Mouse (Mus musculus) urinary bladder, adult 2 months (tissue): Measurements from ENCODE around the gene Mitd1. TPM values are rescaled to one million over a fixed set of nuclear protein-coding genes. Genes with fewer than 3 reads are reported as not detected.

Source experiments
- DNase-seq: peaks from one replicate; pipeline ENCODE4 v3.0.0; 2022; ENCODE audit warnings: low spot score
- polyA plus RNA-seq: library from polyadenylated mRNA; depleted of rRNA; stranded (reverse); fragments of >200 nt; gene quantifications from 2 replicates; pipeline ENCODE4 v1.2.3, GENCODE M21; 2012; rRNA removed

Gene Mitd1
- polyA plus RNA-seq, 1 experiment = 28.6 TPM

- DNase-seq = no peak
Observed at GRCm38 (mm10) chr1:37867684-37868322, 22.4 kb downstream of the Mitd1 start.

- no peak for DNase-seq
Observed at GRCm38 (mm10) chr1:37867056-37867455, 23.2 kb downstream of the Mitd1 start.

DNA sequence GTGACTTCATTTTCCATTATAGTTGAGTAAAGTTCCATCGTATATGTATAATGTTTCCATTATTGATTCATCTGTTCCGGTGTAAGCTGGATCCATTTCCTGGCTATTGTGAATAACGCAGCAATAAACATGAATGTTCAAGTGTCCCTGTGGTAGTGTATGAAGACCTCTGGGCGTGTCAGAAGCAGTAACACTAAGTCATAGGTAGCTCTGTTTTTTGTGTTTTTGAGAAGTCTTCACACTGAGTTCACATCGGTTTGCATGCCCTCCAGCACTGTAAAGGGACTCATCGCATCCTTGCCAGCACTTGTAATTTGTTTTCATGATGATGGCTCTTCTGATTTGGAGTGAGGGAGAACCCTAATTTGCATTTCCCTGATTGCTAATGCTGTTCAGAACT, 23.9 kb downstream of the Mitd1 start, which contains the start of gene Tsga10:
Tsga10 (minus strand) TSS at position 144 of the 400 bp plus-strand sequence.
- DNase-seq = no peak

- no peak for DNase-seq
Observed at GRCm38 (mm10) chr1:37865401-37866215, 24.6 kb downstream of the Mitd1 start.

- peak; percentile 96 for DNase-seq
Observed at GRCm38 (mm10) chr1:37864511-37865400, 25.5 kb downstream of the Mitd1 start.

- no peak for DNase-seq
Observed at GRCm38 (mm10) chr1:37850696-37851095, 39.5 kb downstream of the Mitd1 start.

DNA sequence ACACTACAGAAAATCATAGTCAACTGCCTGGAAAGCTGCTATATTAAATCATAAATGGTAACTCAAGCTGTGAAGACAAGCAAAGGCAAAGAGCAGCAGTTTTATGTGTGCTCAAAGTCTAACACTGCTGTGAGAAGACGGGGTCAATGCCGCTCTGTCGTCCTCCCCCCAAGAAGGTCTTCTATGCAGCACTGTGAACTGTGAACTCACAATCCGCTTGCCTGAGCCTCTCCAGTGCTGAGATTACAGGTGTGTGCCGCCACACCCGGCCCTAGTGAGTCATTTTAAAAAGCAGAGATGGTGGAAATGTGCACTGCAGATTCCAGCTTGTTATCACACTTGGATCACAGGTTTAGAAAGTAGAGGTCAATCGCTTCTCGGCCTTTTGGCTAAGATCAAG, 43.3 kb downstream of the Mitd1 start:
- no peak for DNase-seq

DNA sequence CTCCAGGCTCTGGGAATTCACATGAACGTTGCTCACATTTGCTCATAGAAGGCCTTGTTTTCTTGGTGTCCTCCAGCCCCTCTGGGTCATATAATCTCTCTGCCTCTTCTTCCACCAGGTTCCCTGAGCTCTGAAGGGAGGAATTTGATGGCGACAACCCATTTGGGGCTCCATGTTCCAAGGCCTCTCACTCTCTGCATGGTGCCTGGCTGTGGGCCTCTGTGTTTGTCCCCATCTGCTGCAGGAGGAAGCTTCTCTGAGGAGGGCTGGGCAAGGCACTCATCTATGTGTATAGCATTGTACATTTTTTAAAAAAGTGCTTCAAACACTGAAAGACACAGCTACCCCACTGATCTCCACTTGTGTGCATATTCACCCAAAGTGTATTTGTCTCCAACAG, 58.5 kb downstream of the Mitd1 start:
- DNase-seq = no peak

Other genes starting within 250 kb of the Mitd1 start
- gene 2010300C02Rik, start 170.3 kb downstream of the Mitd1 start, polyA plus RNA-seq = 3.7 and 4.0 TPM in 2 replicates
- 4.6 TPM in 2 replicates for gene Tsga10, start 24.0 kb downstream of the Mitd1 start, polyA plus RNA-seq
- gene Lipt1, start 18.7 kb downstream of the Mitd1 start, polyA plus RNA-seq = 6.5 and 6.6 TPM in 2 replicates
- gene Mrpl30, start 66 bp upstream of the Mitd1 start, polyA plus RNA-seq = 125 and 139 TPM in 2 replicates
- gene Lyg2, start 26.1 kb upstream of the Mitd1 start, polyA plus RNA-seq = not detected in 2 replicates
- gene Lyg1, start 67.3 kb upstream of the Mitd1 start, polyA plus RNA-seq = not detected in 2 replicates
- 54.7 and 55.7 TPM in 2 replicates for gene Txndc9, start 107.5 kb upstream of the Mitd1 start, polyA plus RNA-seq
- gene Eif5b, start 107.6 kb upstream of the Mitd1 start, polyA plus RNA-seq = 26.0 and 35.1 TPM in 2 replicates
- gene Rev1, start 239.4 kb upstream of the Mitd1 start, polyA plus RNA-seq = 19.1 and 21.3 TPM in 2 replicates